Mouse (Mus musculus): Measurements from ENCODE around the gene Hepacam.
A peak's percentile ranks its signal among the peaks of the same experiment; 100 is the strongest.

Gene Hepacam

GRCm38 (mm10) chr9:37367301-37368080, at the start of gene Hepacam:
Hepacam (plus strand) TSS chr9:37367351.
- peak; percentile 66 for DNase-seq (ENCODE audit: low spot score)

GRCm38 (mm10) chr9:37329456-37329855, 37.7 kb upstream of the Hepacam start:
- no peak for DNase-seq (ENCODE audit: low spot score)

- DNase-seq (ENCODE audit: low spot score), result no peak
Measured at GRCm38 (mm10) chr9:37345406-37345805, 21.7 kb upstream of the Hepacam start.

GRCm38 (mm10) chr9:37347184-37347987, 19.8 kb upstream of the Hepacam start:
- no peak for DNase-seq (ENCODE audit: low spot score)

- DNase-seq (ENCODE audit: low spot score), result peak; percentile 97
Measured at GRCm38 (mm10) chr9:37347988-37348642, 19.0 kb upstream of the Hepacam start, which contains the start of gene Ccdc15. Ccdc15 (minus strand) TSS chr9:37348432.

GRCm38 (mm10) chr9:37349050-37349449, 18.1 kb upstream of the Hepacam start:
- DNase-seq (ENCODE audit: low spot score), result no peak

- peak; percentile 51 for DNase-seq (ENCODE audit: low spot score)
Measured at GRCm38 (mm10) chr9:37351266-37351665, 15.9 kb upstream of the Hepacam start.

GRCm38 (mm10) chr9:37354485-37354884, 12.7 kb upstream of the Hepacam start:
- no peak for DNase-seq (ENCODE audit: low spot score)

GRCm38 (mm10) chr9:37358713-37359330, 8.3 kb upstream of the Hepacam start:
- DNase-seq (ENCODE audit: low spot score), result peak; percentile 59

GRCm38 (mm10) chr9:37359331-37360220, 7.6 kb upstream of the Hepacam start:
- DNase-seq (ENCODE audit: low spot score), result peak; percentile 76

GRCm38 (mm10) chr9:37362084-37362483, 5.1 kb upstream of the Hepacam start:
- DNase-seq (ENCODE audit: low spot score), result no peak

GRCm38 (mm10) chr9:37362881-37363280, 4.3 kb upstream of the Hepacam start:
- no peak for DNase-seq (ENCODE audit: low spot score)

- no peak for DNase-seq (ENCODE audit: low spot score)
Measured at GRCm38 (mm10) chr9:37363551-37363950, 3.6 kb upstream of the Hepacam start.

GRCm38 (mm10) chr9:37364392-37364791, 2.8 kb upstream of the Hepacam start:
- DNase-seq (ENCODE audit: low spot score), result no peak

GRCm38 (mm10) chr9:37365706-37366105, 1.4 kb upstream of the Hepacam start:
- DNase-seq (ENCODE audit: low spot score), result no peak

- DNase-seq (ENCODE audit: low spot score), result no peak
Measured at GRCm38 (mm10) chr9:37368081-37368830, 1.1 kb downstream of the Hepacam start.

GRCm38 (mm10) chr9:37368860-37369259, 1.7 kb downstream of the Hepacam start:
- no peak for DNase-seq (ENCODE audit: low spot score)

- no peak for DNase-seq (ENCODE audit: low spot score)
Measured at GRCm38 (mm10) chr9:37371232-37371801, 4.2 kb downstream of the Hepacam start.

GRCm38 (mm10) chr9:37375718-37376117, 8.6 kb downstream of the Hepacam start:
- no peak for DNase-seq (ENCODE audit: low spot score)

- no peak for DNase-seq (ENCODE audit: low spot score)
Measured at GRCm38 (mm10) chr9:37383161-37383560, 16.0 kb downstream of the Hepacam start.
